Mouse (Mus musculus): ENCODE results near the gene Phyhipl.

Phyhipl gene

GRCm38 (mm10) chr10:70655828-70656227, at the start of gene Phyhipl:
TSS of gene Phyhipl (minus strand) at chr10:70655965.
- DNase-seq: peak; percentile 78

GRCm38 (mm10) chr10:70703211-70703610, 47.4 kb upstream of the Phyhipl start:
- DNase-seq: no peak

- no peak for DNase-seq
Measured at GRCm38 (mm10) chr10:70699581-70699980, 43.8 kb upstream of the Phyhipl start.

- DNase-seq: peak; percentile 18
Measured at GRCm38 (mm10) chr10:70698014-70698413, 42.2 kb upstream of the Phyhipl start.

- peak; percentile 84 for DNase-seq
Measured at GRCm38 (mm10) chr10:70696748-70697585, 41.2 kb upstream of the Phyhipl start.

GRCm38 (mm10) chr10:70689346-70689745, 33.6 kb upstream of the Phyhipl start:
- DNase-seq: no peak

- DNase-seq: no peak
Measured at GRCm38 (mm10) chr10:70688881-70689280, 33.1 kb upstream of the Phyhipl start.

- DNase-seq: no peak
Measured at GRCm38 (mm10) chr10:70686941-70687703, 31.4 kb upstream of the Phyhipl start.

- DNase-seq: peak; percentile 28
Measured at GRCm38 (mm10) chr10:70686505-70686904, 30.7 kb upstream of the Phyhipl start.

GRCm38 (mm10) chr10:70683508-70683907, 27.7 kb upstream of the Phyhipl start:
- no peak for DNase-seq

GRCm38 (mm10) chr10:70677946-70678345, 22.2 kb upstream of the Phyhipl start:
- DNase-seq: no peak

- no peak for DNase-seq
Measured at GRCm38 (mm10) chr10:70656272-70656671, 507 bp upstream of the Phyhipl start.

- DNase-seq: peak; percentile 41
Measured at GRCm38 (mm10) chr10:70654655-70655054, 1.1 kb downstream of the Phyhipl start.

GRCm38 (mm10) chr10:70654139-70654538, 1.6 kb downstream of the Phyhipl start:
- peak; percentile 48 for DNase-seq

GRCm38 (mm10) chr10:70651769-70652648, 3.8 kb downstream of the Phyhipl start:
- DNase-seq: no peak

GRCm38 (mm10) chr10:70648831-70649230, 6.9 kb downstream of the Phyhipl start:
- peak; percentile 26 for DNase-seq

- peak; percentile 86 for DNase-seq
Measured at GRCm38 (mm10) chr10:70643131-70643530, 12.6 kb downstream of the Phyhipl start.

GRCm38 (mm10) chr10:70640896-70641596, 14.7 kb downstream of the Phyhipl start:
- peak; percentile 38 for DNase-seq

GRCm38 (mm10) chr10:70640075-70640737, 15.6 kb downstream of the Phyhipl start:
- DNase-seq: no peak

GRCm38 (mm10) chr10:70637640-70638328, 18.0 kb downstream of the Phyhipl start:
- DNase-seq: no peak

GRCm38 (mm10) chr10:70635261-70635660, 20.5 kb downstream of the Phyhipl start:
- no peak for DNase-seq

All from kidney, postnatal 14 days (tissue).